Mouse (Mus musculus): ENCODE measurements at regions not wholly inside any gene's neighbourhood (a gene's known extent, or its start where the extent isn't known, plus 50 kb on each side); places are given as distances from the start of the nearest gene placed in this dataset.
"Not testable (repeated sequence)": the region's sequence is repeated elsewhere in the genome, so short reads cannot be mapped to it uniquely, and the experiment has no call there.

- no peak overlapping the region for H3K4me2 ChIP-seq
- H3K27ac ChIP-seq (replicated peaks) = no peak overlapping the region
- no peaks in the 10 kb centered on the region for H3K36me3 ChIP-seq
Measured at GRCm38 (mm10) chr1:136680173-136680572, 55.5 kb downstream of the Zfp281 start.

GRCm38 (mm10) chr1:136682311-136682710 is 57.6 kb downstream of the Zfp281 start:
- not testable (repeated sequence) for H3K4me2 ChIP-seq; ATAC-seq (ENCODE audit: low read depth); H3K4me3 ChIP-seq; H3K9me3 ChIP-seq; H3K9ac ChIP-seq; H3K36me3 ChIP-seq; H3K4me1 ChIP-seq (replicated peaks); H3K27me3 ChIP-seq; H3K27ac ChIP-seq (replicated peaks)
- 70% methylated on average over 10 of the region's 10 CpGs for WGBS

More at GRCm38 (mm10) chr1:136680173-136680572, 55.5 kb downstream of the Zfp281 start:
- no peak overlapping the region for H3K4me3 ChIP-seq
- H3K4me1 ChIP-seq (replicated peaks) = peaks cover 3% of the 10 kb centered on the region
- WGBS = 70% methylated on average over 3 of the region's 3 CpGs
- no peak for ATAC-seq (ENCODE audit: low read depth)
- H3K27me3 ChIP-seq = no peaks in the 10 kb centered on the region
- H3K9me3 ChIP-seq = no peaks in the 10 kb centered on the region
- H3K9ac ChIP-seq = no peak overlapping the region

- H3K9me3 ChIP-seq = no peaks in the 10 kb centered on the region
- no peaks in the 10 kb centered on the region for H3K4me1 ChIP-seq (replicated peaks)
- no peaks in the 10 kb centered on the region for H3K36me3 ChIP-seq
- ATAC-seq (ENCODE audit: low read depth) = no peak
- H3K27me3 ChIP-seq = no peaks in the 10 kb centered on the region
- no peak overlapping the region for H3K4me3 ChIP-seq
- H3K4me2 ChIP-seq = no peak overlapping the region
- no peak overlapping the region for H3K27ac ChIP-seq (replicated peaks)
- WGBS = 89% methylated on average over 3 of the region's 3 CpGs
- no peak overlapping the region for H3K9ac ChIP-seq
Measured at GRCm38 (mm10) chr1:136683061-136683531, 58.4 kb downstream of the Zfp281 start.

GRCm38 (mm10) chr1:136683561-136684131 is 58.9 kb downstream of the Zfp281 start:
- Histone ChIP-seq H3K9me3 (no peaks in the 10 kb centered on the region), H3K4me1 (replicated peaks) (no peaks in the 10 kb centered on the region), H3K4me3 (no peak overlapping the region), H3K27me3 (no peaks in the 10 kb centered on the region), H3K27ac (replicated peaks) (no peak overlapping the region), H3K9ac (no peak overlapping the region), H3K4me2 (no peak overlapping the region), H3K36me3 (no peaks in the 10 kb centered on the region)
- ATAC-seq (ENCODE audit: low read depth) = no peak
- 70% methylated on average over 10 of the region's 10 CpGs for WGBS

- H3K9ac ChIP-seq = no peak overlapping the region
- H3K9me3 ChIP-seq = no peaks in the 10 kb centered on the region
- no peaks in the 10 kb centered on the region for H3K36me3 ChIP-seq
- no peak overlapping the region for H3K27ac ChIP-seq (replicated peaks)
- H3K4me1 ChIP-seq (replicated peaks) = no peaks in the 10 kb centered on the region
- H3K4me2 ChIP-seq = no peak overlapping the region
- H3K4me3 ChIP-seq = no peak overlapping the region
- no peak for ATAC-seq (ENCODE audit: low read depth)
- 89% methylated on average over 5 of the region's 5 CpGs for WGBS
- no peaks in the 10 kb centered on the region for H3K27me3 ChIP-seq
Measured at GRCm38 (mm10) chr1:136684481-136684880, 59.8 kb downstream of the Zfp281 start.

DNA sequence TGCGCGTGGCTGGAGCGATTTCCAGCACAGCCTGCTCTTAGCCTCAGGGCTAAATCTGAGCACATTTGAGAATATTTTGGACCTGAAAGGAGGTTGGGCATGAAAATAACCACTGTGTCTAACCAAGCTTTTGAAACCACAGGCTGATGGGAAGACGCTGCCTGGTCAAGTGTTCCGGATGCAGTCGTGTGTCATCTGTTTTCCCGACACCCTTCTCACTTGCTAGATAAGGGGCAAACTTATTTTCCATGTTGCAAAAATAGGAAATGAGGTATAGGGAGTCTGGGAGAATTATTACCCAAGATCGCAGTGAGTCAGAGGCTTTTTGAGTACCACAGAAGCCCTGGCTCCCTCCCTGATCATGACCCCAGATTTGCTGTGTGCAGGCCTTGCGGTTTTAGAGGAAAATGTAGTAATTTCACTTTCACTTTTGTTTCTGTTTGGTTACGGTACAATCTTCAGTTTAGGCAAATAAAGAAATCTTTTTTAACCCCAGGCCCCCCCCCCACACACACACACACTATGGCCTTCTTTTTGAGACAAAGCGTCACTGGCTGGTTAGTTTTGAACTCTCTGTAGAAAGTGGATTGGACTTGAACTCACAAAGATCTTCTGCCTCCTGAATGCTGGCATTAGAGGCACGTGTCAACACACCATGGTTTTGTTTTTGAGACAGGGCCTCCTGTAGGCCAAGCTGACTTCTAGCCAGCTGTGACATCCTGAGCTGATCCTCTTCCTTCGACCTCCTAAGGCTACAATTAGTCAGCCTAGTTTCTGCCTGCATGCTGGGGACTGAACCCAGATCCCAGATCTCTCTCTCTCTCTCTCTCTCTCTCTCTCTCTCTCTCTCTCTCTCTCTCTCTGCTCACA is 60.7 kb downstream of the Zfp281 start:
- Histone ChIP-seq H3K4me2 (no peak overlapping the region), H3K27ac (replicated peaks) (no peak overlapping the region), H3K4me1 (replicated peaks) (no peaks in the 10 kb centered on the region), H3K36me3 (no peaks in the 10 kb centered on the region), H3K9me3 (no peaks in the 10 kb centered on the region), H3K9ac (no peak overlapping the region), H3K27me3 (no peaks in the 10 kb centered on the region), H3K4me3 (no peak overlapping the region)
- no peak for ATAC-seq (ENCODE audit: low read depth)
- WGBS = 69% methylated on average over 13 of the region's 13 CpGs

- no peaks in the 10 kb centered on the region for H3K36me3 ChIP-seq
- no peaks in the 10 kb centered on the region for H3K9me3 ChIP-seq
- no peak overlapping the region for H3K9ac ChIP-seq
- H3K4me1 ChIP-seq (replicated peaks) = no peaks in the 10 kb centered on the region
- no peaks in the 10 kb centered on the region for H3K27me3 ChIP-seq
- H3K4me2 ChIP-seq = no peak overlapping the region
- ATAC-seq (ENCODE audit: low read depth) = no peak
- H3K4me3 ChIP-seq = no peak overlapping the region
- no peak overlapping the region for H3K27ac ChIP-seq (replicated peaks)
Measured at GRCm38 (mm10) chr1:136686467-136686866, 61.8 kb downstream of the Zfp281 start.

- no peak overlapping the region for H3K4me3 ChIP-seq
- no peak for ATAC-seq (ENCODE audit: low read depth)
- no peaks in the 10 kb centered on the region for H3K36me3 ChIP-seq
- no peak overlapping the region for H3K4me2 ChIP-seq
- no peak overlapping the region for H3K27ac ChIP-seq (replicated peaks)
- no peaks in the 10 kb centered on the region for H3K4me1 ChIP-seq (replicated peaks)
- peaks cover 6% of the 10 kb centered on the region; the same call in 1 of the 2 replicates for H3K27me3 ChIP-seq
- H3K9me3 ChIP-seq = no peaks in the 10 kb centered on the region
- 32% methylated on average over 2 of the region's 2 CpGs for WGBS
- no peak overlapping the region for H3K9ac ChIP-seq
Measured at GRCm38 (mm10) chr1:136690068-136690467, 65.4 kb downstream of the Zfp281 start.

- Histone ChIP-seq H3K27me3 (peaks cover 18% of the 10 kb centered on the region), H3K4me3 (no peak overlapping the region), H3K9ac (no peak overlapping the region), H3K4me2 (no peak overlapping the region), H3K9me3 (no peaks in the 10 kb centered on the region), H3K4me1 (replicated peaks) (peaks cover 8% of the 10 kb centered on the region), H3K36me3 (no peaks in the 10 kb centered on the region), H3K27ac (replicated peaks) (no peak overlapping the region)
- ATAC-seq (ENCODE audit: low read depth) = no peak
- 44% methylated on average over 5 of the region's 5 CpGs for WGBS
Measured at GRCm38 (mm10) chr1:136693421-136693820, 68.7 kb downstream of the Zfp281 start.

DNA sequence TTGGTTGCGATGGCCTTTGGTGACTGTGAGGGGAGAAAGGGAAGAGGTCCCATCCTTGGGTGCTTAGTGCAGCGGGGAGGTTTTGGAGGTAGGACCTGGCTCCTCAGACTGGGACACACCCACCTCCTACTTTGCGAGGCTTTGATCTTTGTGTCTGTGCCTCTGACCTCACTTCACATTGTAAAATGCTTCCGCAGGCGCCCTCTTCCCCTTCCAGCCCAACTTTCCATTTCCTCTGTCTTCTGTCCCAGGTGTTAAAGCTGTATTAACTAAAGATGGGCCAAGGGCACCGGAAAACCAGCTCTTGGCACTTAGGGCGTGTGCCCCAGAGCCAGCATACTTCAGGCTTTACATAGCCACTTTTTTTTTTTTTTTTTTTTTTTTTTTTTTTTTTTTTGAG is 70.3 kb downstream of the Zfp281 start:
- WGBS = 38% methylated on average over 7 of the region's 7 CpGs

DNA sequence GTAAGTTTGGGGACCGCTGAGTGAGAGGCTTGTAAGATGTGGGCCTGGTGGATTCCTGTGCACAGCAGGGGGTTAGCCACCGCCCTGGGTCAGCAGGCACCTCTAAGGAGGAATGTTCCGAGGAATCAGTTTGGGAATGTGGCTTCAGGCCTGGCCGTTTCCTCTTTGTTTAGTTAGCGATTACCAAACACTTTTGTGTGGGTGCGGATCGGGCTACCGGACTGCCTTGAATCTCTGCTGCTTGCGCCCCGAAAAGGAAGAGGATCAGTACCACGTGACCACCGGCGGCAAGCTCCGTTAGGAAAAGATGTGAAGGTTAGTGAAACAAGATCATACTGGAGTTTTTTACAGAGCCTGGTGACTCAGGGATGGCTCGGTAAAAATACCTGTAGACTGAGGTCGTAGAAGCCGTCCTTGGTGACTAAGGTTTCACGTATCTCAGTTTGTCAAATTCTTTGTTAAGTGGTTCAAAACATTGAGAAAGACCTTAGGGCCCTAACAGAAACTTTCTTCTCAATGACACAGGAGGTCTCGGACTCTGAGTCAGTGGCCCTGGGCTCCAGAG is 71.5 kb downstream of the Zfp281 start:
- no peak for ATAC-seq (ENCODE audit: low read depth)
- H3K4me1 ChIP-seq (replicated peaks) = peaks cover 8% of the 10 kb centered on the region
- no peaks in the 10 kb centered on the region for H3K36me3 ChIP-seq
- 11% methylated on average over 19 of the region's 19 CpGs for WGBS
- H3K9me3 ChIP-seq = no peaks in the 10 kb centered on the region
- H3K27me3 ChIP-seq = peaks cover 18% of the 10 kb centered on the region
- H3K4me2 ChIP-seq = peak overlapping the region; percentile 51
- peak overlapping the region; percentile 24 for H3K4me3 ChIP-seq
- H3K9ac ChIP-seq = peak overlapping the region; percentile 50; the same call in 1 of the 2 replicates
- H3K27ac ChIP-seq (replicated peaks) = no peak overlapping the region

More for the DNA sequence above, 70.3 kb downstream of the Zfp281 start:
- Histone ChIP-seq H3K4me2 (no peak overlapping the region), H3K9ac (no peak overlapping the region), H3K36me3 (no peaks in the 10 kb centered on the region), H3K9me3 (no peaks in the 10 kb centered on the region), H3K4me1 (replicated peaks) (peaks cover 8% of the 10 kb centered on the region), H3K4me3 (no peak overlapping the region), H3K27me3 (peaks cover 18% of the 10 kb centered on the region), H3K27ac (replicated peaks) (no peak overlapping the region)
- no peak for ATAC-seq (ENCODE audit: low read depth)

DNA sequence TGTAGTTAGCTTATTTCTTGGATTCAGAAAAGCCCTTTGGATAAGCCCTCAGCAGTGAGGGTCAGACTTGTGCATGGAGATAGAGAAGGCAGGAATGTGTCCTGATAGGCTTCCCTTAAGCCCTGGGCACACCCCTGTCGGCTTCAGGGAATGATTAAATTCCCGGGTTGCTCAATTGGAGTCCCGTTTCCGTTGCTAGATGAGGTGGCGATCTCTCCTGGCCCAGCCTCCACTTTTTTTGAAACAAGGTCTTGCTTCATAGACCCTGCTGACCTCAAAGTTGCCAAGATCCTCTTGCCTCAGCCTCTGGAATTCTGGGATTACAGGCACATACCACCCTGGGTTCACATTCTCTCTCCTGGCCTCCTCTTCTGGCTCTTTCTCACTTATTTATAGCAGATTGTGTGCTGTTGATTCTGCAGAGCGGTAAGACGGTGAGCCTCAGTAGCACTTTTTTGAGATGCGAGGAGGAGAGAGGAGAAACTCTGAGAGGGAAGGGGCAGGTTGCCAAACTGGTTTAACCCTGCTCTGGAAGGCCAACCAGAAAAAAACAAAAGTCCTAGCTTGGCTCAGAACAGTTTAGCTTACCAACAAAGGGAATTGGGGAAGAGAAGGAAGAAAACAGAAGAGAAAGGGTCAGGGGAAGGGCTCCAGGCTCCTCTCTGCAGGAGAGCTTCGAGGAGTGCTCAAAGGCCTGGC is 73.9 kb downstream of the Zfp281 start:
- Histone ChIP-seq H3K4me3 (no peak overlapping the region), H3K9me3 (no peaks in the 10 kb centered on the region), H3K9ac (no peak overlapping the region), H3K27me3 (peaks cover 12% of the 10 kb centered on the region), H3K27ac (replicated peaks) (no peak overlapping the region), H3K36me3 (no peaks in the 10 kb centered on the region), H3K4me1 (replicated peaks) (peaks cover 8% of the 10 kb centered on the region), H3K4me2 (no peak overlapping the region)
- WGBS = 36% methylated on average over 9 of the region's 9 CpGs
- no peak for ATAC-seq (ENCODE audit: low read depth)
